Mouse (Mus musculus) CD4-positive helper T cell, adult 2 months (primary cell): ENCODE data around the gene 9130213A22Rik.
A peak's percentile ranks its signal among the peaks of the same experiment; 100 is the strongest.

Source experiments
- DNase-seq: peaks from one replicate; pipeline ENCODE4 v3.0.0-alpha.2; 2012; ENCODE audit warnings: low read depth, missing footprints, low spot score

The 9130213A22Rik gene

DNA sequence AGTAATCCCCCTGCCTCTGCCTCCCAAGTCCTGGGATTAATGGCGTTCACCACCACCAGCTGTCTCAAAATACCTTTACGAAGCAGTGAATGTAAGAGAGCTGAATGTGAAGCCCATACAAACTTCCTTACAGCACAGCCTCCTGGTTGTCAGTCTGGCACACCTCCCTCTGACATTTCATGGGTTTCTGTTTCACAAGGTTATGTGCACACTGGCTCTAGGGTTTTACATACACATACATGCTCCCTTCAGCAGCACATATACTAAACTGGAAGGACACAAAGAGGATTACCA, 47.7 kb downstream of the 9130213A22Rik start:
- peak; percentile 15 for DNase-seq

DNA sequence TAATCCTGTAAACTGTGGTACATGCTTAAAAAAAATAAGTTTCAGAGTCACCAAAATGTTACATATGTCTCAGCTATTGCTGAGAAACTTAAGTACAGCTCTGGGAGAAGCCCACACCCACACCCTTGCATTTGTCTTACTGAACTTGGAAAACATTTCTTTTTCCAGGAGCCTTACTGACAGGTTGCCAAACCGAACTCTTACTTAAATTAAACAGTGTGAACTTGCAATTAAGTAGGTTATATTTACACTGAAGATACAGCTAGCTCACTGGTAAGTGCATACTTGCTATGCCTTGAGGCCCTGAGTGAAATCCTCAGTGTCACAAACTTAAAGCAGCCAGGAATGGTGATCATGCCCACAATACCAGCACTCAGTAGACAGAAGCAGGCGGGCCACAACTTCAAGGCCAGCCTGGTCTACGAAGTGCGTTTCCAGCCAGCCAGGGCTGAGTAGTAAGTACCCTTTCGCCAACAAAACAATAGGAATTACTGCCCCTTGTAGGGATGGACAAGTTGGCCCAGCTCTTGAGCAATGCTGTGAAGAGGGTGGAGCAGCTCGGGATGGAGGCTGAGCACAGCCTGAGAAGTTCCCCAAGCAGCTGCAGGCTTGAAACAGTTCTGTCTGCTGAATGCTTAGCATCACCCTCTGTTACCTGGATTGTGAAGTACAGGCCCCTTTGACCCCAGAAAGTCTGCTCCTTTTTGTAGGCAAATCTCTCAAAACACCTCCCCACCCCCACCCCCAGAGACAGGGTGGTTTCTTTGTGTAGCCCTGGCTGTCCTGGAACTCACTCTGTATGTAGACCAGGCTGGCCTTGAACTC, 48.2 kb downstream of the 9130213A22Rik start:
- DNase-seq, result peak; percentile 20

DNA sequence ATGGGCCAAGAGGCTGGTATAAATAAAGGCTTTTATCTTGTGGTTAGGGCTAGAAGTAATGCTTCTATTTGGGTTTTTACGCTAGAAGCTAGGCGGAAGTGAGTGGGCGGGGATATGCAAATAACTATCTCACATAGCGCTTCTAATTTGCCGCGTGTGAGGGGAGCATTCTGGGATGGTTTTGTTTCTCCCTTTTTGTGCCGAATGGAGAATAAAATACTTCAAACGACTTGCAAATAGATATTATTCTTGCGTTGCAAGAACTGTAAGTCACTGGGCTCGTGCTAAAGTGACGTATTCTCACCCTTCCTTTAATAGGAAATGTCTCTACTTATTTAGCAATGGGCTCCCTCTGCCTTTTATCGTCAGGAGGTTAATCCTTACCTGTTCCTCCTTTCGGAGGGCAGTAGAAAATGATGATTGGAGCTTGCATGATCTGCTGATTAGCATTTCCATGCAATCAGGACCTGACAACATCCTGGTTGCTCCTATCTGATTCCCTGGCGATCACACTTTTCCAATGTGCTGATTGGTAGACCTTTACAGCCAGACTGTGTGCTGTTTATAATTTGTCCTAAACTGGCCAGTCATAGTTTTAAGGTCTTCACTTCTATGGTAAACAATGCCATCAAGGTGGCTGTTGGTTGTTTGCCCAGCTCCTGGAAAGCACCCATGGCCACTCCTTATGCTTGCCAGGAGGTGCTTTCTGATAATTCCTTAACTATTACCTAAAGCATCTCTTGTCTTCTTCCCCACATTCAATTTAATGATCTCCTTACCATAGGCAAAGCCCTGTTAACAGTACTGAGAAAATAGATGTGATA, 49.1 kb downstream of the 9130213A22Rik start:
- DNase-seq, result peak; percentile 95

DNA sequence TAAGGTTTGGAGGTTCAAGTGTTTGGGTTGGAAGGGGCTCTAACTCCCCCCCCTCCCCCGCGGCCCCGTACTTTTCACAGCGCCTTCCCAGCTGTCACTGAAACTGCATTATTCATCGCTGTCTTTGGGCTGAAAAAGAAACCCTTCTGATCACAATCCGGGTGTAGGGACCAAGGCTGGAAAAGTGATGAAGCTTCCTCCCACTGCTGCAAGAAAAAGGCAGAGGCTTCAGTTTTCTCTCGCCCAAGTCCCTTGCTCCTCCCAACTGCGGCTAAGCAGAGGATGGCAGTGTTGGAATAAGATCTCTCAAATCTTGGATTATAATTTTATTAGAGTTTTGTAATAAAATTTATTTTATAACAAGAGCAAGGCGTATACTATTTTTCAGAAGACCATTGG, 49.7 kb downstream of the 9130213A22Rik start:
- DNase-seq, result no peak

DNA sequence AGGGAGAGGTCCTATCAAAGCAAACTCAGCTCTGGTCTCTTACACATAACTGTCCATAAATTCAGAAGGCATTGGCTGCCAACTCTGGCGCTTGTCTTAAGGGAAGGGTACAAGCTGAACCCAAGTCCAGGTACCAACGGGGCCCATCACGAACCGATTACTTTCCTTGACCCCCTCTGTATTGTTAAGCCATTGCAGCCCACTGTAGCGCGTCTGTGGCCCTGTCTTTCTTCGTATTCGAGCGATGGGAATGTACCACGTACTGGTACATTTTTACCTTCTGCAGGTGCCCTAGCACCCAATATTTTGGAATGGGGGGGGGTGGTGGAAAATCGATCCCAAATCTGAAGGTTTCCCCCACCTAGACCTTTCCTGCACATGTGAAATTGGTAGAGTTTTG, 50.2 kb downstream of the 9130213A22Rik start:
- DNase-seq, result no peak

DNA sequence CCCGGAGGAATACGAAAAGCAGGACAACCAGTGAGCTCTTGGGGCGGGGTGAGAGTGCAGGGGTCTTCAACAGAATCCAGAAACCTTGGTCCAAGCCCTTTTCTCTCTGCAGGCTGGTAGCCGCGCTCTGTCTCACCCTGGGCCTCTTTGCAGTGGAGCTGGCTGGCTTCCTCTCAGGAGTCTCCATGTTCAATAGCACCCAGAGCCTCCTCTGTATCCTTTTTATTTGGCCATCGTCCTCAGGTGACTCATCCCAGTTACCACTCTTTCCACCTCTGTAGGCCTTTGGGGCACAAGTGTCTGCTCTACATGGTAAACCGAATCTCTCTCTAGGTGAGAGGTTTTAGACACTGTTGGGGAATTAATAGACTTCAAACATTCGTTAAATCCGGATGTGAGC, 51.1 kb downstream of the 9130213A22Rik start:
- no peak for DNase-seq

DNA sequence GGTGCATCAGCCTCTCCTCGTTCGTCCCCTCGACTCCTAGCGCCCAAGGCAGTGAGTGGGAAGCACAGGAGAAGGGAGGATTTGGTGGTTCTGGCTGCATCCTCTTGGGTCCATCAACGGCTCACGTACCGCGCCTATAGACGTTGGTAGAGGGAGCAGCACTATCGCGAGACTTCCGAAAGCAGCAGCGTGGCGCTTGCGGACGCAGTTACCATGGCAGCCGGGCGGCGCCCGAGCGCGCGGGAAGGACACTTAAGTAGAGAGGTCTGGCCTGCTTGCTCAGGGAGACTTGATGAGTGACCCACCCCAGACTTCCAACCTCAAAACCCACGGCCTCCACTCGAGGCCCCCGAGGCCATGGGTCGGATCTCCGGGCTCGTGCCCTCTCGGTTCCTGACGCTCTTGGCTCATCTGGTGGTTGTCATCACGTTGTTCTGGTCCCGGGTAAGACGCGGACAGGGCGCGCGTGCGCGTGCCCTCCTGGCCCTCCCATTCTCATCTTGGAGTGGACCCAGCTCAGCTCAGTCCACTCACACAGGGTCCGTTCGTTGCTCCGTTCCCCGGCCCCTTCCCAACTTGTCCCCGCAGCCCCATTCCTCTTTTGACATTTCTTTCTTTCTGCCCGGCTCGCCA, 51.7 kb downstream of the 9130213A22Rik start, which contains the start of gene Tmem107:
Gene Tmem107, plus strand, starts transcription at position 217 of the 633 bp plus-strand sequence.
- peak; percentile 95 for DNase-seq

DNA sequence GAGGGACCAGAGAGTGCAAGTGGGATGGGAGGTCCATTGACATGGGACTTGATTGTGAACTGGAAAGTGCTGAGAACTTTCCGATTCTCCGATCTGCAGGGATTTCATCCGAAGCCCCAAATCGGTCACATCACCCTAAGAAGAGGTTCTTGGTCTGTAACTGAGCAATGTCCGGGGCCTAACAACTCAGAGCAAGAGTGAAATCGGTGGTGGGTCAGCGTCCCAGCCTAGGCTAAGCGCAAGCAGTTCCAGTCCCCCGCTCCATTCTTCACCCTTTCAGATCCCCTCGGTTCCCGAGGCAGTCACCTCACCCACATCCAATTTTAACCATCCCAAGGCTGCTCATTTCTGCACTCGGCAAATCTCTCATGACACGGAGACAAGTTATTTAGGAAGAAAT, 52.3 kb downstream of the 9130213A22Rik start:
- DNase-seq, result no peak
